ENCODE assay signal across 8 mouse cellular contexts in genomic region chr2:156474891-156475284, GRCm38 (mm10). TPM values are rescaled to one million over a fixed set of nuclear protein-coding genes. Genes with fewer than 3 reads are reported as not detected.
DNase-seq lines count a peak whose midpoint lies in the region; ATAC-seq lines count a peak whose summit lies in the region.

No protein-coding gene starts in this region.

- 31% methylated on average over 12 of the region's 12 CpGs for whole genome bisulfite sequencing in forebrain, embryonic 11.5 days
- WGBS in kidney, embryonic 15.5 days, result 19% methylated on average over 12 of the region's 12 CpGs

- H3K27me3 ChIP-seq in megakaryocyte, embryonic 14.5 days (replicated peaks), result peaks cover 86% of the 10 kb centered on the region
- no peaks in the 10 kb centered on the region for H3K27me3 ChIP-seq in forebrain, embryonic 11.5 days (ENCODE audit: control insufficient read depth, insufficient read depth, low read length)
- no peaks in the 10 kb centered on the region; the same call in 1 of the 2 replicates for H3K27me3 ChIP-seq in kidney, embryonic 15.5 days

- H3K4me2 ChIP-seq in forebrain, embryonic 11.5 days (ENCODE audit: low read depth, low read length, severe bottlenecking), result peak overlapping the region; percentile 97
- H3K4me2 ChIP-seq in kidney, embryonic 15.5 days, result peak overlapping the region; percentile 96

- peaks cover 20% of the 10 kb centered on the region for H3K4me1 ChIP-seq in megakaryocyte, embryonic 14.5 days
- H3K4me1 ChIP-seq in forebrain, embryonic 11.5 days (replicated peaks; ENCODE audit: control insufficient read depth, insufficient read depth, low read length), result peaks cover 3% of the 10 kb centered on the region; the same call in 1 of the 2 replicates
- H3K4me1 ChIP-seq in kidney, embryonic 15.5 days, result peaks cover 49% of the 10 kb centered on the region

- H3K27ac ChIP-seq in forebrain, embryonic 11.5 days (ENCODE audit: low read depth, low read length), result no peak overlapping the region
- peak overlapping the region; percentile 65 for H3K27ac ChIP-seq in kidney, embryonic 15.5 days

- H3K9ac ChIP-seq in forebrain, embryonic 11.5 days (ENCODE audit: low read length), result peak overlapping the region; percentile 88
- H3K9ac ChIP-seq in kidney, embryonic 15.5 days, result peak overlapping the region; percentile 79

- peak overlapping the region; percentile 91 for H3K4me3 ChIP-seq in megakaryocyte, embryonic 14.5 days (replicated peaks)
- H3K4me3 ChIP-seq in forebrain, embryonic 11.5 days (ENCODE audit: low read depth, low read length), result peak overlapping the region; percentile 68
- peak overlapping the region; percentile 56 for H3K4me3 ChIP-seq in kidney, embryonic 15.5 days (replicated peaks)

- ATAC-seq in megakaryocyte, adult 5-6 weeks (ENCODE audit: poor library complexity, severe bottlenecking), result no peak
- ATAC-seq in forebrain, embryonic 11.5 days (replicated peaks; ENCODE audit: low FRiP score), result peak; percentile 57
- peak; percentile 53 for ATAC-seq in kidney, embryonic 15.5 days (replicated peaks; ENCODE audit: low FRiP score)
- no peak for ATAC-seq in erythroid progenitor cell, adult 5-6 weeks (replicated peaks; ENCODE audit: low FRiP score, poor library complexity, severe bottlenecking)

- H3K36me3 ChIP-seq in megakaryocyte, embryonic 14.5 days (replicated peaks; ENCODE audit: low read length), result no peaks in the 10 kb centered on the region
- no peaks in the 10 kb centered on the region for H3K36me3 ChIP-seq in forebrain, embryonic 11.5 days (ENCODE audit: control insufficient read depth, insufficient read depth, low read length)
- H3K36me3 ChIP-seq in kidney, embryonic 15.5 days, result no peaks in the 10 kb centered on the region

- peaks cover 6% of the 10 kb centered on the region for H3K9me3 ChIP-seq in megakaryocyte, embryonic 14.5 days
- no peaks in the 10 kb centered on the region for H3K9me3 ChIP-seq in forebrain, embryonic 11.5 days (ENCODE audit: control insufficient read depth, low read length)
- H3K9me3 ChIP-seq in kidney, embryonic 15.5 days (replicated peaks), result no peaks in the 10 kb centered on the region

- DNase-seq in forebrain, embryonic 11.5 days (ENCODE audit: low spot score), result no peak
- DNase-seq in lung, postnatal 25 days (ENCODE audit: low spot score), result peak; percentile 86
- DNase-seq in spleen, postnatal 10 days (ENCODE audit: low spot score in 2 of 2), result no peak
- no peak for DNase-seq in layer of hippocampus, adult 11-12 months (ENCODE audit: low spot score)

RNA-seq across cellular contexts. Expression of gene Epb41l1, which starts 54.2 kb away (rescaled TPM):
- polyA plus RNA-seq in megakaryocyte, embryonic 14.5 days (2012; ENCODE audit: insufficient read depth, low replicate concordance), result 7.0 TPM in 1 of 2 replicates, not detected in the other
- total RNA-seq in megakaryocyte, adult 5-6 weeks (2015), result 0.71 and 0.98 TPM in 2 replicates
- total RNA-seq in megakaryocyte, adult 5-6 weeks (2017), result 0.48 and 0.69 TPM in 2 replicates
- 3.1 and 3.6 TPM in 2 replicates for polyA plus RNA-seq in forebrain, embryonic 11.5 days (2014; fragmentation: Nextera tagmentation; extraction: Ambion mirVana)
- polyA plus RNA-seq in kidney, embryonic 15.5 days (2015; fragmentation: Nextera tagmentation; extraction: Ambion mirVana), result 2.3 and 2.8 TPM in 2 replicates
- 0.36 and 0.84 TPM in 2 replicates for total RNA-seq in erythroid progenitor cell, adult 5-6 weeks (2015; ENCODE audit: low replicate concordance)
- 1.4 and 5.8 TPM in 2 replicates for total RNA-seq in erythroid progenitor cell, adult 5-6 weeks (2017; ENCODE audit: low replicate concordance)

Comparison
In these comparisons a context has a peak if more than half of its experiments do, and no peak if none do; other contexts are left out.
1. ATAC-seq: peak in forebrain, embryonic 11.5 days (single experiment) and kidney, embryonic 15.5 days (single experiment); none in megakaryocyte, adult 5-6 weeks (single experiment) and erythroid progenitor cell, adult 5-6 weeks (single experiment).
2. Peak in every context shown above with its lines, with median percentiles within 50 percentile points of each other: H3K4me3 ChIP-seq.